ENCODE assay signal across 22 mouse cellular contexts in genomic region chr6:32527518-32527917, GRCm38 (mm10).
DNase-seq lines count a peak whose midpoint lies in the region; ATAC-seq and TF ChIP-seq lines count a peak whose summit lies in the region.
"Had no signal": no experiment of that assay in that cellular context is flagged by ENCODE, and none has a peak within 500 bp of the region (broad histone marks: within the 10 kb centered on the region; RNA-seq: fewer than 3 reads in every experiment).

No protein-coding gene starts in this region.

- no peak overlapping the region for H3K9ac ChIP-seq in hindbrain, embryonic 11.5 days (ENCODE audit: low read depth, low read length)
- H3K9ac ChIP-seq: embryonic facial prominence, embryonic 12.5 days; embryonic facial prominence, embryonic 15.5 days; hindbrain, embryonic 13.5 days had no signal

- H3K36me3 ChIP-seq in hindbrain, embryonic 11.5 days (ENCODE audit: control insufficient read depth, insufficient read depth, low read length) = no peaks in the 10 kb centered on the region
- H3K36me3 ChIP-seq: embryonic facial prominence, embryonic 12.5 days; embryonic facial prominence, embryonic 15.5 days had no signal

- no peak overlapping the region for H3K27ac ChIP-seq in hindbrain, embryonic 11.5 days (ENCODE audit: low read depth, low read length)
- H3K27ac ChIP-seq: embryonic facial prominence, embryonic 12.5 days; embryonic facial prominence, embryonic 15.5 days; gastrocnemius, adult 2 months; hindbrain, embryonic 13.5 days; hindbrain, postnatal 0 days had no signal

- H3K27me3 ChIP-seq in hindbrain, embryonic 11.5 days (ENCODE audit: control insufficient read depth, insufficient read depth, low read length) = no peaks in the 10 kb centered on the region
- H3K27me3 ChIP-seq: embryonic facial prominence, embryonic 12.5 days; embryonic facial prominence, embryonic 15.5 days; hindbrain, embryonic 13.5 days had no signal

- TF ChIP-seq CTCF in brain, embryonic 14.5 days (IDR thresholded peaks at IDR 0.05; ENCODE audit: borderline replicate concordance, extremely low read depth, insufficient read depth, insufficient read length) = no peak

- H3K4me2 ChIP-seq in hindbrain, embryonic 11.5 days (replicated peaks; ENCODE audit: low read depth, low read length) = no peak overlapping the region
- H3K4me2 ChIP-seq: embryonic facial prominence, embryonic 12.5 days; embryonic facial prominence, embryonic 15.5 days; heart, embryonic 11.5 days; hindbrain, embryonic 13.5 days had no signal

- DNase-seq in brain, embryonic 14.5 days (ENCODE audit: low read depth) = peak; percentile 11
- peak; percentile 48 to 54 for DNase-seq in lung, adult 18-20 months
- DNase-seq in lung, postnatal 10 days = peak; percentile 22
- peak; percentile 44 for DNase-seq in lung, postnatal 36 days
- DNase-seq in kidney, adult 8-10 months = no peak
- no peak for DNase-seq in left cerebral cortex, adult 9 months (ENCODE audit: low spot score in 2 of 2)
- DNase-seq in hindbrain, embryonic 11.5 days (ENCODE audit: low spot score) = no peak
- DNase-seq: adrenal gland, adult 2 months; adrenal gland, postnatal 14 days; cerebellum, adult 11-12 months; cerebellum, adult 9-10 months; cerebellum, postnatal 25 days; gastrocnemius, adult 2 months; gastrocnemius, postnatal 14 days had no signal

- H3K4me1 ChIP-seq in hindbrain, embryonic 11.5 days (replicated peaks; ENCODE audit: control insufficient read depth, insufficient read depth, low read length) = no peaks in the 10 kb centered on the region
- H3K4me1 ChIP-seq: embryonic facial prominence, embryonic 12.5 days; hindbrain, embryonic 13.5 days had no signal

- no peak for TF ChIP-seq POLR2A in brain, embryonic 14.5 days (IDR thresholded peaks at IDR 0.05; ENCODE audit: borderline replicate concordance, extremely low read depth, insufficient read depth, insufficient read length, poor library complexity, severe bottlenecking)

- H3K4me3 ChIP-seq in hindbrain, embryonic 11.5 days (ENCODE audit: low read depth, low read length) = no peak overlapping the region
- H3K4me3 ChIP-seq: embryonic facial prominence, embryonic 12.5 days; embryonic facial prominence, embryonic 15.5 days; gastrocnemius, adult 2 months; hindbrain, embryonic 13.5 days had no signal

- no peak for ATAC-seq in hindbrain, embryonic 11.5 days (ENCODE audit: low FRiP score)
- ATAC-seq: CD4-positive, CD25-positive, alpha-beta regulatory T cell, adult 4 months; forebrain, embryonic 14.5 days; hindbrain, postnatal 0 days; inflammation-experienced regulatory T-cells, adult 6 months had no signal

- no peaks in the 10 kb centered on the region for H3K9me3 ChIP-seq in hindbrain, embryonic 11.5 days (ENCODE audit: control insufficient read depth, low read length)
- H3K9me3 ChIP-seq: embryonic facial prominence, embryonic 12.5 days; embryonic facial prominence, embryonic 15.5 days; hindbrain, embryonic 13.5 days had no signal

- WGBS in hindbrain, embryonic 11.5 days = 94% methylated on average over 7 of the region's 7 CpGs

Comparison
In these comparisons a context has a peak if more than half of its experiments do, and no peak if none do; other contexts are left out.
1. DNase-seq: peak in brain, embryonic 14.5 days (single experiment), lung, adult 18-20 months (2 of 2), lung, postnatal 10 days (single experiment) and lung, postnatal 36 days (single experiment); none in kidney, adult 8-10 months (0 of 2), left cerebral cortex, adult 9 months (0 of 2) and hindbrain, embryonic 11.5 days (single experiment).